Mouse (Mus musculus): Measurements from ENCODE around the gene Gldc. TPM values are rescaled to one million over a fixed set of nuclear protein-coding genes. Genes with fewer than 3 reads are reported as not detected.

Gldc gene
- total RNA-seq, 2 experiments from 2014 or later, result 36.3 to 40.0 TPM

- DNase-seq (ENCODE audit: low spot score in 2 of 2), result peak in 1 of 2 experiments; percentile 46
These were observed 15.2 kb downstream of the Gldc start for GRCm38 (mm10) chr19:30160021-30160420.

GRCm38 (mm10) chr19:30158189-30158588, 17.0 kb downstream of the Gldc start:
- no peak for DNase-seq (ENCODE audit: low spot score in 2 of 2)

GRCm38 (mm10) chr19:30157031-30157687, 18.1 kb downstream of the Gldc start:
- DNase-seq (ENCODE audit: low spot score in 2 of 2), result peak; percentile 41 to 76

- DNase-seq (ENCODE audit: low spot score in 2 of 2), result no peak
These were observed 21.5 kb downstream of the Gldc start for GRCm38 (mm10) chr19:30153729-30154128.

- DNase-seq (ENCODE audit: low spot score in 2 of 2), result no peak
These were observed 23.9 kb downstream of the Gldc start for GRCm38 (mm10) chr19:30151290-30151689.

- DNase-seq (ENCODE audit: low spot score in 2 of 2), result no peak
These were observed 25.9 kb downstream of the Gldc start for GRCm38 (mm10) chr19:30149238-30149805.

GRCm38 (mm10) chr19:30147306-30147705, 27.9 kb downstream of the Gldc start:
- no peak for DNase-seq (ENCODE audit: low spot score in 2 of 2)

GRCm38 (mm10) chr19:30146761-30147160, 28.5 kb downstream of the Gldc start:
- DNase-seq (ENCODE audit: low spot score in 2 of 2), result peak in 1 of 2 experiments; percentile 35

GRCm38 (mm10) chr19:30145106-30145505, 30.1 kb downstream of the Gldc start:
- no peak for DNase-seq (ENCODE audit: low spot score in 2 of 2)

GRCm38 (mm10) chr19:30136308-30136707, 38.9 kb downstream of the Gldc start:
- no peak for DNase-seq (ENCODE audit: low spot score in 2 of 2)

- peak in 1 of 2 experiments; percentile 77 for DNase-seq (ENCODE audit: low spot score in 2 of 2)
These were observed 47.1 kb downstream of the Gldc start for GRCm38 (mm10) chr19:30128177-30128576.

- no peak for DNase-seq (ENCODE audit: low spot score in 2 of 2)
These were observed 49.6 kb downstream of the Gldc start for GRCm38 (mm10) chr19:30125670-30126059.

GRCm38 (mm10) chr19:30124999-30125669, 50.1 kb downstream of the Gldc start:
- DNase-seq (ENCODE audit: low spot score in 2 of 2), result peak in 1 of 2 experiments; percentile 34

GRCm38 (mm10) chr19:30118344-30119312, 56.6 kb downstream of the Gldc start:
- DNase-seq (ENCODE audit: low spot score in 2 of 2), result peak in 1 of 2 experiments; percentile 38

- DNase-seq (ENCODE audit: low spot score in 2 of 2), result peak; percentile 68 to 78
These were observed 57.5 kb downstream of the Gldc start for GRCm38 (mm10) chr19:30117775-30118174.

- peak in 1 of 2 experiments; percentile 42 for DNase-seq (ENCODE audit: low spot score in 2 of 2)
These were observed 58.0 kb downstream of the Gldc start for GRCm38 (mm10) chr19:30117241-30117640.

GRCm38 (mm10) chr19:30115606-30116005, 59.6 kb downstream of the Gldc start:
- DNase-seq (ENCODE audit: low spot score in 2 of 2), result no peak

- no peak for DNase-seq (ENCODE audit: low spot score in 2 of 2)
These were observed 60.2 kb downstream of the Gldc start for GRCm38 (mm10) chr19:30114919-30115441.

GRCm38 (mm10) chr19:30112961-30113688, 62.1 kb downstream of the Gldc start:
- DNase-seq (ENCODE audit: low spot score in 2 of 2), result no peak

- DNase-seq (ENCODE audit: low spot score in 2 of 2), result no peak
These were observed 63.8 kb downstream of the Gldc start for GRCm38 (mm10) chr19:30111421-30111820.

Measured in layer of hippocampus, adult 18-20 months (tissue).